Mouse (Mus musculus) hindbrain, embryonic 14.5 days (tissue): ENCODE results near the gene Tbc1d2. TPM values are rescaled to one million over a fixed set of nuclear protein-coding genes. Genes with fewer than 3 reads are reported as not detected.

Experiments
- ATAC-seq: fragments of 200-750 bp; cut with Nextera tagmentation; 2 replicates; pipeline ENCODE4 v1.8.0; 2017; ENCODE audit warnings: moderate number of reproducible peaks, mild to moderate bottlenecking, moderate TSS enrichment, moderate library complexity; ENCODE audit not compliant: low FRiP score
- DNase-seq: peaks from one replicate; pipeline ENCODE4 v3.0.0-alpha.2; 2015; ENCODE audit warnings: low spot score
- H3K27ac ChIP-seq: fragments of 300-500 bp; sonication (generic); 2 replicates; pipeline ENCODE4 v1.5.1; 2014; ENCODE audit warnings: mild to moderate bottlenecking, moderate library complexity
- H3K27me3 ChIP-seq: fragments of 300-500 bp; sonication (generic); 2 replicates; pipeline ENCODE4 v1.6.1; 2014; ENCODE audit warnings: mild to moderate bottlenecking, low read length, mixed read lengths; ENCODE audit not compliant: control insufficient read depth, insufficient read depth
- H3K36me3 ChIP-seq: fragments of 300-500 bp; sonication (generic); replicated peaks from 2 replicates; pipeline ENCODE4 v1.6.1; 2014; ENCODE audit not compliant: control insufficient read depth, insufficient read depth
- H3K4me1 ChIP-seq: fragments of 300-500 bp; sonication (generic); replicated peaks from 2 replicates; pipeline ENCODE4 v1.6.1; 2014; ENCODE audit warnings: antibody characterized with exemption, low read length, mixed read lengths; ENCODE audit not compliant: control insufficient read depth, insufficient read depth
- H3K4me2 ChIP-seq: fragments of 300-500 bp; sonication (generic); replicated peaks from 2 replicates; pipeline ENCODE4 v1.6.1; 2014; ENCODE audit warnings: mild to moderate bottlenecking, moderate library complexity
- H3K4me3 ChIP-seq: fragments of 300-500 bp; sonication (generic); replicated peaks from 2 replicates; pipeline ENCODE4 v1.5.1; 2014; ENCODE audit warnings: mild to moderate bottlenecking, low read length
- H3K9ac ChIP-seq: fragments of 300-500 bp; sonication (generic); 2 replicates; pipeline ENCODE4 v1.6.1; 2014
- H3K9me3 ChIP-seq: fragments of 300-500 bp; sonication (generic); 2 replicates; pipeline ENCODE4 v1.6.1; 2016; ENCODE audit warnings: low read length; ENCODE audit not compliant: control insufficient read depth
- WGBS: fragments of 180-500 bp; shearing (Covaris S2); extraction: QIAGEN DNeasy Blood & Tissue Kit; methylation state at CpG from one replicate; pipeline ENCODE4 v1.1.7; 2014; 5-methylcytosine and 5-hydroxymethylcytosine counted together
- polyA plus RNA-seq: library from polyadenylated mRNA; unstranded; fragments of >200 nt; fragmentation: Nextera tagmentation; extraction: Ambion mirVana; gene quantifications from 2 replicates; pipeline ENCODE4 v1.2.1, GENCODE M21; 2014

Tbc1d2 gene
- polyA plus RNA-seq, 1 experiment from 2014 or later: 1.4 TPM

DNA sequence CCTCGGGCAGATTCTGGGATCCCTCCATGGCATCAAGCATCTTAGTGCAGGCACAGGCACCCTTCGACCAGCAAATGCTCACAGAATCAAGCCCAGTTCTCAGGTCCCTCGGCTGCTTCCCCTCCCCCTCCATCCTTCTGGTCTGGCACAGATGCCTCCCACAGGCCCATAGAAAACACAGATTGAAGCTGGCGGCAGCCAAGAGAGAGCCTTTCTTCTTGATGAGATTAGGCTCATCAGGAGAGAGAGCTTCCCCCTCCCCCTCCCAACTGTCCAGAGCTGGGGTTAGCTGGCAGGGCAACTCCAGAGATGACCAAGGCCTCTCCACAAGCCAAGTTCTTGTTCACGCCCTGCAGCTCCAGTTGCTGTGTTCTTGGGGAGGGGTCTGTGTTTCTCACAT, 80.3 kb downstream of the Tbc1d2 start:
- peak; percentile 30 for DNase-seq
- Histone ChIP-seq H3K9me3 (peaks cover 5% of the 10 kb centered on the region; the same call in 1 of the 2 replicates), H3K9ac (no peak overlapping the region), H3K27me3 (no peaks in the 10 kb centered on the region), H3K4me3 (no peak overlapping the region), H3K4me2 (no peak overlapping the region), H3K36me3 (no peaks in the 10 kb centered on the region), H3K4me1 (no peaks in the 10 kb centered on the region), H3K27ac (no peak overlapping the region)
- 27% methylated on average over 5 of the region's 5 CpGs for WGBS
- ATAC-seq: no peak

DNA sequence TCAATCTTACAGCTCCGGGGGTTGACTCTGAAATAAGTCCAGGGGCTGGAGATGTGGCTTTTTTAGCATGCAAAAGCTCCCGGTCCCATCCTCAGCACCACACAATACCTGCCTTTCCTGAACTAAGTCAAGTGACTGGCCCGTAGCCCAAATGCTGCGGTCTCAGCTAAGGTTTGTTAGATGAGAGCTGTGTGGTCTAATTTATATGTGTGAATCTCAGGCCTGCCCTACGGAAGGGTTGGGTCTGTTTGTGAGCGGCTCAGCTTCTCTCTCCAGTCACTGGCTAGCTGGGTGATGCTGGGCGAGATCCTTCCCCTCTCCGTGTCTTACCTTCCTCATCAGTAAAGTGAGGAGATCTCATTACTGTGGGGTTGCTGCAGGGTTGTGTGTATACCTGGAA, 81.8 kb downstream of the Tbc1d2 start:
- no peak for DNase-seq
- no peaks in the 10 kb centered on the region for H3K27me3 ChIP-seq
- H3K4me2 ChIP-seq: no peak overlapping the region
- H3K9ac ChIP-seq: no peak overlapping the region
- H3K36me3 ChIP-seq: no peaks in the 10 kb centered on the region
- no peak overlapping the region for H3K27ac ChIP-seq
- ATAC-seq: no peak
- H3K9me3 ChIP-seq: peaks cover 5% of the 10 kb centered on the region; the same call in 1 of the 2 replicates
- H3K4me3 ChIP-seq: no peak overlapping the region
- no peaks in the 10 kb centered on the region for H3K4me1 ChIP-seq
- 90% methylated on average over 8 of the region's 8 CpGs for WGBS

DNA sequence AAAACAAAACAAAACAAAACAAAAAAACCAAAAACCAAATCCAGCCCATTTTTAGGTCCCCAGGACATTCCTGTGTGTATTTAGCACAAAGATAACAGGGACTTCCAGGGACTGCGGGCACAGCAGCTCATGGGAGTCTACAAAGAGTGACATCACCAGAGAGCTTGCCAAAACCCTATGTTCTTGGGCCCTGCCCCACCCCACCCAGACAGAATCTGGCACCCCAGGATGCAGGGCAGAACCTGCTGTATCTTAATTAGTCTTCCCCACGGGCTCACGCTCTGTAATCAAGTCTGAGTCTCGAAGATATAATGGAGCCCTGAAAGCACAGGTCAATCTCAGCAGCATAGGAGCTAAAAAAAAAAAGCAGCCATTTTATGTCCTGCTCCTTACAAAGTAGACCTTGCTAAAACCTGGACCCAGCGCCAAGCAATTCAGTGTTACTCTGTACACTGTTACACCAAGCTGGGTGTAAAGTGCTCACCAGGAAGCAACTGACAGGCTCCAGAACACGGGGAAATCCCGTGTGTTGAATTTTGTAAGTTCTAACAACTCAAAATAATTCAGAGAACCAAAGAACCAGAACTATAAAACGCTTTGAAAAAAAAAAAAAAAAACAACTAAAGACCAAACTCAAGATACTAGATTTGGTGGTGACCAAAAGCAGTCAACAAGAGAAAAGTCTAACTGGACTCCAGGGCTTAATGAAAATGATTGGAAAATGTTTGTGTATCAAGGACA, 82.9 kb downstream of the Tbc1d2 start:
- Histone ChIP-seq H3K27ac (no peak overlapping the region), H3K9ac (no peak overlapping the region), H3K4me1 (no peaks in the 10 kb centered on the region), H3K36me3 (no peaks in the 10 kb centered on the region), H3K9me3 (peaks cover 5% of the 10 kb centered on the region; the same call in 1 of the 2 replicates), H3K27me3 (no peaks in the 10 kb centered on the region), H3K4me3 (no peak overlapping the region), H3K4me2 (no peak overlapping the region)
- DNase-seq (no peak), ATAC-seq (no peak)
- 73% methylated on average over 8 of the region's 8 CpGs for WGBS

DNA sequence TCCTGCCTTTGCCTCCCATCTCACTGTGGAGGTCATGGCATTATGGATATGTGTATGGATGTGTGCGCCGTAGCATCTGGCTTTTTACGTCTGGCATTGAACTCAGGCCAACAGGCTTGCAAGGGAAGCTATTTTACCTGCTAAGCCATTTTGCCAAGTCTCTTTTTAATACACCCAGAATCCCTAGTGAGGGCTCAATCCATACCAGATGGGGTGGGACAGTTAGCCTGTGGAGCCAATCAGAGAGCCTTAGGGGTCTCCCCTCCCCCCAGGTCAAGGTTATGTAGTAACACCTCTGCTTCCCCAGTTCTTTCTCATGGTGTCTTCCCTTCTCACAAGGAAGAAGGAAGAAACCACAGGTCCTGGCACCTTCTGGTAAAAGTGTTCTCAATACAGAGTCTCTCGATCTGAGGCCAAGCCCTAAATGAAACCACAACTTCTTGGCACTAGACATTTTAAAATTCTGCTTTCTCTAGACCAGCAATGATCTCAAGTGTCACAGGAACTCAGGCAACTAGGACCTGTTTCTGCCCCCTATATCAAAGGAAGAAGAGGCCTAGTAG, 84.5 kb downstream of the Tbc1d2 start:
- ATAC-seq: no peak
- no peak overlapping the region for H3K4me3 ChIP-seq
- no peak overlapping the region for H3K9ac ChIP-seq
- no peak for DNase-seq
- no peaks in the 10 kb centered on the region for H3K27me3 ChIP-seq
- H3K36me3 ChIP-seq: no peaks in the 10 kb centered on the region
- H3K4me1 ChIP-seq: no peaks in the 10 kb centered on the region
- H3K27ac ChIP-seq: no peak overlapping the region
- no peak overlapping the region for H3K4me2 ChIP-seq
- H3K9me3 ChIP-seq: no peaks in the 10 kb centered on the region
- 91% methylated on average over 4 of the region's 4 CpGs for WGBS

DNA sequence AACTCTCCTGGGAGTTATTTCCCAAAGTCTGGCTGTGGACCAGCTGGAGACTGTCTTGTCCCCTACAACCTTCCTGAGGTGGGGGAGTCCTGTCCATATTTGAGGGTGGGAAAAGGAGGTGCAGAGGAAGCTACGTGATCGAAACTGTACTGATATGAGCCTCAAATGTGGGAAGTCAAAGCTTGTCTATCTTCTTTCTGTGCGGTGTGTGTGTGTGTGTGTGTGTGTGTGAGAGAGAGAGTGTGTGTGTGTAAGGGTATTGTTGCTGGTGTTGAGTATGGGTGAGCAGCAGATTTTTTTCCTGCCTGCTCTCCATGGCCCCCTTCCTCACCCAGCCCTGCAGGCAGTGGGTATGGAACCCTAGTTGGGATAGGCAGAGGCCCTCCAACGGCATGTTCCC, 85.8 kb downstream of the Tbc1d2 start:
- Histone ChIP-seq H3K36me3 (no peaks in the 10 kb centered on the region), H3K9ac (no peak overlapping the region), H3K4me3 (no peak overlapping the region), H3K4me2 (no peak overlapping the region), H3K9me3 (no peaks in the 10 kb centered on the region), H3K4me1 (no peaks in the 10 kb centered on the region), H3K27ac (no peak overlapping the region), H3K27me3 (no peaks in the 10 kb centered on the region)
- WGBS: 95% methylated on average over 4 of the region's 4 CpGs
- no peak for DNase-seq
- no peak for ATAC-seq

DNA sequence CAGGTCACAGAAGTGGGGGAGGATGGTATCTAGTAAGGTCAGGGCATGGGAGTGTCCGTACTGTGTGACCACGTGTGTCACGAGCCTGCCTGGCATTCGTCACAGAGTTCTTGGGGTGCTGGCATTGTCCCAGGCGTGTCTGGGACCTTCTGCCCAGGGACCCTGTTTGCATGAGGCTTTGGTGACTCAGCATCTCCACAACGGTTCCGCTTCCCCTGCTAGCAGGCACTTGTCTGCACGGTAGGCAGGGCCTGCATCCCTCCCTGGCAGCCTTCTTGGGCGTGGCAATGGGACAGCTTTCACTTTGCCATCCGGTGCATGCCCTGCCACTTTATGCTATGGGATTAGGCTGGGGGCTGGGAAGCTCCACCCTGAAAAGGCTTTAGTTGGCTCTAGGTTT, 86.2 kb downstream of the Tbc1d2 start:
- H3K4me1 ChIP-seq: no peaks in the 10 kb centered on the region
- WGBS: 77% methylated on average over 10 of the region's 10 CpGs
- H3K4me2 ChIP-seq: no peak overlapping the region
- no peaks in the 10 kb centered on the region for H3K27me3 ChIP-seq
- no peaks in the 10 kb centered on the region for H3K9me3 ChIP-seq
- no peak overlapping the region for H3K9ac ChIP-seq
- H3K4me3 ChIP-seq: no peak overlapping the region
- H3K36me3 ChIP-seq: no peaks in the 10 kb centered on the region
- DNase-seq: no peak
- no peak overlapping the region for H3K27ac ChIP-seq
- no peak for ATAC-seq

DNA sequence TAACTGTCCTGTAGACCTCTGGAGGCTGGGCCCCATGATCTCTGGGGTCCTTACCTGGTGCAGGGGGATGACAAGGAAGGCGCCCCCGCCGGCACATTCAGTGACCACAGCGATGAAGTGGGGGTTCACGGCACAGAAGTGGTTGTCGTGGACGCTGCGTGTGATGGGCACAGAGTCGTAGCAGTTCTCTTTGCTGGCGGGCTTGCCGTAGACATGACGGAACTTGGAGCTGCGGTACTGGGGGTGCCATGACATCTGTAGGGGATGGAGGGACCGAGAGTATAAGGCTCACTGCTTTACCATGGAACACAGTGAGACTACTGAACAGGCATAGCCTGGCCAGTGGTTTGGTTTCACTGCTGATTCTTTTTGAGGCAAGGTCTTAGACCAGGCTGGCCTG, 87.2 kb downstream of the Tbc1d2 start:
- no peak overlapping the region for H3K4me3 ChIP-seq
- H3K36me3 ChIP-seq: no peaks in the 10 kb centered on the region
- no peak overlapping the region for H3K27ac ChIP-seq
- H3K9me3 ChIP-seq: no peaks in the 10 kb centered on the region
- WGBS: 97% methylated on average over 14 of the region's 14 CpGs
- DNase-seq: no peak
- ATAC-seq: no peak
- H3K9ac ChIP-seq: no peak overlapping the region
- no peaks in the 10 kb centered on the region for H3K4me1 ChIP-seq
- no peaks in the 10 kb centered on the region for H3K27me3 ChIP-seq
- no peak overlapping the region for H3K4me2 ChIP-seq

DNA sequence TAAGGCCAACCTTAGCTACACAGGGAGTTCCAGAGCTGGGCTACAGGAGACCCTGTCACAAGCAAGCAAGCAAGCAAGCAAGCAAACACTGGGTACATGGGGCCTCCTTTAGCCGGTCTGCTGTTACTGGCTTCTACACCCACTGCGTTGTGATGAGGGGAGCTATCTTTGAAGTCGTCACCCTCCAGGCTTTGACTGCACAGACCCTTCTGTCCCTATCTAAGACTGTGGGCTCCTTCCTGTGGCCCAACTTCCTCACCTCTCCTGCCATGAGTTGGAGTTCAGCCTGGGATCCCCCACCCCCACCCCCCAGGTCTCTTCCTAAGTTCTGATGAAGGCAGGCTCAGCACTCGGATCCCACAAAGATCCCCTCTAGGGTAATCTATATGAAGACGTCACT, 88.0 kb downstream of the Tbc1d2 start:
- H3K9ac ChIP-seq: no peak overlapping the region
- no peaks in the 10 kb centered on the region for H3K27me3 ChIP-seq
- no peaks in the 10 kb centered on the region for H3K36me3 ChIP-seq
- H3K4me2 ChIP-seq: no peak overlapping the region
- ATAC-seq (no peak), DNase-seq (no peak)
- H3K27ac ChIP-seq: no peak overlapping the region
- H3K4me3 ChIP-seq: no peak overlapping the region
- H3K4me1 ChIP-seq: no peaks in the 10 kb centered on the region
- no peaks in the 10 kb centered on the region for H3K9me3 ChIP-seq
- WGBS: 76% methylated on average over 5 of the region's 5 CpGs

DNA sequence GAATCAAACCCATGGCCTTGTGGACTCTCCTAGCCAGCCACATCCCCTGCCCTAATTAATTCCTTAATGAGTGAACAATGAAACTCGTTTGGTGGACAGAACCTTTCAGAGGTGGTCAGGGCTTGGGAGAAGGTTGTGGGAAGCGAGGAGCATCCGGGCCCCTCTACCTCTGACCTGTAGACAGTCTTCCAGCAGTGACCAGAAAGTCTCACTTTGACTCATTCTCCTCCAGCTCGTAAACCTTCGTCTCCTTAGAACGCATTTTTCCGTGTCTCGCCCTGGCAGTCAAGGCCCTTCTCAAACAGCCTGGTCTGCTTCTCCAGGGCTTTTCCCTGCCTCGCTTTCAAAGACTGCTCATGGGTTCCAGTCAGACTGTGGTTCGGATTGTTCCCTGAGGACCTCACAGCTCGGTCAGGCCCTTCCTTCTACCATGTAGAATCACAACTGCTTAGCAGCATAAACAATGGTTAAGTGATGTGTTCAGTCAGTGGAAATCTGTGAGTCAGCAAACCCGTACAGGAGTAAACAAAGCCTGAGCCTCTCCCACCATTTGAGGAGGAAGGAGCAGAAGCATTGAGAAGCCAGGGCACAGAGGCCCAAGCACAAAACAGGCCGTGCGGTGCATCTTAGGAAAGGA, 89.8 kb downstream of the Tbc1d2 start:
- 83% methylated on average over 14 of the region's 14 CpGs for WGBS

More for the DNA sequence above, 89.8 kb downstream of the Tbc1d2 start:
- DNase-seq: no peak
- Histone ChIP-seq H3K9ac (no peak overlapping the region), H3K9me3 (no peaks in the 10 kb centered on the region), H3K27ac (no peak overlapping the region), H3K4me2 (no peak overlapping the region), H3K27me3 (no peaks in the 10 kb centered on the region), H3K4me1 (no peaks in the 10 kb centered on the region), H3K4me3 (no peak overlapping the region), H3K36me3 (no peaks in the 10 kb centered on the region)
- no peak for ATAC-seq
